Mouse (Mus musculus) ES-Bruce4 (cell line): ENCODE measurements at regions not wholly inside any gene's neighbourhood (a gene's known extent, or its start where the extent isn't known, plus 50 kb on each side); places are given as distances from the start of the nearest gene placed in this dataset.

Experiments used
- H3K27ac ChIP-seq: 2 replicates; pipeline ENCODE4 v1.5.1; 2012; ENCODE audit warnings: low read length, inconsistent platforms; ENCODE audit not compliant: insufficient read depth
- H3K27me3 ChIP-seq: 2 replicates; pipeline ENCODE4 v1.6.1; 2012; ENCODE audit warnings: mild to moderate bottlenecking, low read length, inconsistent platforms; ENCODE audit not compliant: control insufficient read depth, poor library complexity, insufficient read depth, severe bottlenecking
- H3K36me3 ChIP-seq: 2 replicates; pipeline ENCODE4 v1.6.1; 2012; ENCODE audit warnings: inconsistent platforms, mild to moderate bottlenecking, low read length, moderate library complexity; ENCODE audit not compliant: control insufficient read depth, poor library complexity, insufficient read depth, severe bottlenecking
- H3K4me1 ChIP-seq: one replicate; pipeline ENCODE4 v1.8.1; 2011; ENCODE audit warnings: low read length; ENCODE audit not compliant: control insufficient read depth, insufficient read depth
- H3K4me3 ChIP-seq: 2 replicates; pipeline ENCODE4 v1.5.1; 2011; ENCODE audit warnings: low read depth, mild to moderate bottlenecking, low read length
- H3K9ac ChIP-seq: 2 replicates; pipeline ENCODE4 v1.6.1; 2012; ENCODE audit warnings: low read depth, mild to moderate bottlenecking, inconsistent platforms; ENCODE audit not compliant: poor library complexity, severe bottlenecking
- H3K9me3 ChIP-seq: replicated peaks from 2 replicates; pipeline ENCODE4 v1.6.1; 2012; ENCODE audit warnings: mild to moderate bottlenecking, low read length, inconsistent platforms; ENCODE audit not compliant: control insufficient read depth, poor library complexity, insufficient read depth, severe bottlenecking
- CTCF ChIP-seq: IDR thresholded peaks from one replicate; pipeline ENCODE4 v1.8.1; 2011; ENCODE audit warnings: low read depth, low read length
- EP300 ChIP-seq: IDR thresholded peaks from 2 replicates; pipeline ENCODE4 v1.6.1; 2011; ENCODE audit warnings: low read depth, low read length; ENCODE audit not compliant: insufficient read depth
- POLR2A ChIP-seq: IDR thresholded peaks from one replicate; pipeline ENCODE4 v1.8.1; 2011; ENCODE audit warnings: low read length; ENCODE audit not compliant: insufficient read depth

GRCm38 (mm10) chr2:116977771-116978600 is 99.5 kb downstream of the Tmco5 start:
- TF ChIP-seq CTCF = no peak
- Histone ChIP-seq H3K36me3 (no peaks in the 10 kb centered on the region), H3K27me3 (no peaks in the 10 kb centered on the region), H3K4me1 (peaks cover 8% of the 10 kb centered on the region), H3K9ac (no peak overlapping the region), H3K4me3 (no peak overlapping the region), H3K27ac (peak overlapping the region; percentile 93), H3K9me3 (no peaks in the 10 kb centered on the region)

GRCm38 (mm10) chr2:116978809-116979208 is 100.3 kb downstream of the Tmco5 start:
- Histone ChIP-seq H3K27ac (peak overlapping the region; percentile 64), H3K4me3 (no peak overlapping the region), H3K9me3 (no peaks in the 10 kb centered on the region), H3K27me3 (no peaks in the 10 kb centered on the region), H3K4me1 (peaks cover 6% of the 10 kb centered on the region), H3K36me3 (no peaks in the 10 kb centered on the region), H3K9ac (no peak overlapping the region)
- TF ChIP-seq EP300 = peak; percentile 54; the same call in 1 of the 2 replicates
- peak; percentile 45 for TF ChIP-seq CTCF
- no peak for TF ChIP-seq POLR2A

- Histone ChIP-seq H3K27me3 (no peaks in the 10 kb centered on the region), H3K4me1 (peaks cover 5% of the 10 kb centered on the region), H3K27ac (peak overlapping the region; percentile 93), H3K9me3 (no peaks in the 10 kb centered on the region), H3K9ac (no peak overlapping the region), H3K36me3 (no peaks in the 10 kb centered on the region), H3K4me3 (no peak overlapping the region)
- TF ChIP-seq EP300 (peak; percentile 89), POLR2A (no peak)
Measured at GRCm38 (mm10) chr2:116979561-116980391, 101.3 kb downstream of the Tmco5 start.

- TF ChIP-seq CTCF (no peak), EP300 (0 out of 2 replicates have a peak, but pooled peaks have one; percentile 9), POLR2A (no peak)
- H3K27ac ChIP-seq = peak overlapping the region; percentile 81
- H3K4me3 ChIP-seq = no peak overlapping the region
- no peak overlapping the region for H3K9ac ChIP-seq
- H3K9me3 ChIP-seq = no peaks in the 10 kb centered on the region
- H3K4me1 ChIP-seq = peaks cover 5% of the 10 kb centered on the region
- H3K36me3 ChIP-seq = no peaks in the 10 kb centered on the region
- no peaks in the 10 kb centered on the region for H3K27me3 ChIP-seq
Measured at GRCm38 (mm10) chr2:116980692-116981091, 102.2 kb downstream of the Tmco5 start.

- Histone ChIP-seq H3K36me3 (no peaks in the 10 kb centered on the region), H3K9me3 (no peaks in the 10 kb centered on the region), H3K27me3 (no peaks in the 10 kb centered on the region), H3K27ac (no peak overlapping the region), H3K4me1 (peaks cover 2% of the 10 kb centered on the region), H3K4me3 (no peak overlapping the region), H3K9ac (no peak overlapping the region)
- TF ChIP-seq EP300 (no peak), POLR2A (no peak), CTCF (no peak)
Measured at GRCm38 (mm10) chr2:116983351-116983750, 104.9 kb downstream of the Tmco5 start.

- H3K27ac ChIP-seq = no peak overlapping the region
- no peaks in the 10 kb centered on the region for H3K36me3 ChIP-seq
- H3K9me3 ChIP-seq = no peaks in the 10 kb centered on the region
- H3K4me3 ChIP-seq = no peak overlapping the region
- no peak overlapping the region for H3K9ac ChIP-seq
- H3K27me3 ChIP-seq = no peaks in the 10 kb centered on the region
- TF ChIP-seq EP300 (no peak), CTCF (no peak), POLR2A (no peak)
- peaks cover under 1% of the 10 kb centered on the region for H3K4me1 ChIP-seq
Measured at GRCm38 (mm10) chr2:116983821-116984351, 105.4 kb downstream of the Tmco5 start.
